Mouse (Mus musculus) inflammation-experienced regulatory T-cells (primary cell): ENCODE measurements around the gene Mtmr6. TPM values are rescaled to one million over a fixed set of nuclear protein-coding genes. Genes with fewer than 3 reads are reported as not detected.

ENCODE experiments used
- polyA plus RNA-seq, 2 experiments: library from polyadenylated mRNA; unstranded; fragments of 100-300 nt; shearing (Covaris generic); gene quantifications; one replicate each; pipeline ENCODE4 v1.2.1; 2017

The Mtmr6 gene
- 10 to 100 TPM; 53.5 to 72.5 TPM for polyA plus RNA-seq

DNA sequence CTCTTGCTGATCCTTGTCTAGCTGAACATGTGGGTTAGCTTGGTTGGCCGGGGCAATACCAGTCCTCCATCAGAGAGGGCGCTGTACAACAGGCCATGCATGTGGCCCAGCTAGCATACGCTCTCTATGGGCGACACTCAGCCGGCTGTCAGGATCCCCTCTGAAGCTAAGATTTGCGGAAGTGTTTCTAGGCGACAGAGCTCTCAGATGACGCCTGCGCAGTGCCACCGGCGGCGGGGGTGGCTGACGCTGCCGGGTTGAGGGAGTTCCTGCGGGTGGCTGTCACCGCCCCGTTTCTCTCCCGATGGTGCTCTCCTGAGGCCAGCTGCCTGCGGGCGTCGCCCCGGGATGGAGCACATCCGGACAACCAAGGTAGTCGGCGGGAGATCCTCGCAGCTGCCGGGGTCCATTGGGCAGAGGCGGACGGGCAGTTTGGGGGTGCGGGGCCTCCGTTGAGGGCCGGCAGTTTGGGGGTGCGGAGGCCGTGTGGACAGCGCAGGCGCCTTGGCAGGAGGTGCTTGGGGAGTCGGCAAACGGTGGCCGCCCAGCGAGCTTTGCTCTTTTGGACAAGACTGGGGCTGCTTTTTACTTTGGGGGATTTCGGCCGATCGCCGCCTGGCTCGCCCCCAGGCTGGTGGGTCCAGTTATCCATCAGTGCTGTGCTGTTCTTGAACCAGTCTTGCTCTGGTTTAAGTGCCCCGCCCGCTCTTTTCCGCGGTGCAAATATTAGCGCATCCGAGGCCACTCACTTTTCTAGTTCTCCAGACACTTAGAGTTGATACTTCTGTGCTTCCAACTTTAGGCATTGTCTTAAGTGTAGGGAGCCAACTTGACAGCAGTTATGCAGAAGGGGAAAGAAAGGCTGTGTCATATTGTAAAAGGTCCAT, at the start of gene Mtmr6:
Gene Mtmr6, plus strand, starts transcription at position 239 of the 887 bp plus-strand sequence.

DNA sequence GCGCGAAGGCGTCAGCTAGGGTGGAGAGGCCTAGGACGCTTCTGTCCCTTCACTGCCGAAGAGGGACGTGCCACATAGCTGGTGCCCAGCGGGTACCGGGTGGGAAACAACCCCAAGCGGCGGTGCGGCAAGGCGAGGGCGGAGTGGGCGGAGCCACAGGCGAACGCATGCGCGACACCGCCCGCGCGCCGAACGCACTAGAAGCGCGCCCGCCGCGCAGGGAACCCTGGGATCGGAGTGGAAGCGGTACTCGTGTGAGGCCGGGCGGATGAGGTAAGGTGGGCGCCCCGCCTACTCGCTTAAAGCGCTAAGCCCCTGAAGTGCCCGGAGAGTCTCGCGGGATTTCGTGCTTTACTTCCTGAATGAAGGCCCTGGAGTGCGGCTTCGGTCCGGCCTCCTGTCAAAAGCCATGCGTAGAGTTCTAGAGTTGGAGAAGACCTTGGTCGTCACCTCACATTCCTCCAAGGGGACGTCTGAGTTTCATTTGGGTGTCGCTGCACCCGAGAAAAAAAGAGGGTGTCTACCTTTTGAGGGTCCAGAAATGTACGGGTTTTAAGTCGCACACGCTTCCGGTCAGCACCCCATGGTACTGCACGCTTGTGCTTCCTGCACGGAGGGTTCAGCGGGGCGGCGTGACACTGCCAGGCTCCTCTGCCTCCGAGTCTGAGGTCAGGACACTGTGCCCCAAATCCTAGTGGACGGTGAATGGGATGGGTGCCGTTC, 13.6 kb upstream of the Mtmr6 start, which contains the start of the genes Nupl1 and Gm49336:
Gene Nupl1, minus strand, starts transcription at position 151 of the 723 bp plus-strand sequence.
Gene Gm49336, minus strand, starts transcription at position 227 of the 723 bp plus-strand sequence.

Other genes with a start within 250 kb of the Mtmr6 start
- gene Atp8a2, start 68.0 kb upstream of the Mtmr6 start, polyA plus RNA-seq = 1 to 10 TPM in 1 of 2 experiments, under 1 TPM in 1; 0.34 to 4.3 TPM
- 1 to 10 TPM in 1 of 2 experiments, under 1 TPM in 1; 0.29 to 3.7 TPM for gene Nupl1, start 13.8 kb upstream of the Mtmr6 start, polyA plus RNA-seq
- 10 to 100 TPM; 45.5 to 60.9 TPM for gene Gm49336, start 13.7 kb upstream of the Mtmr6 start, polyA plus RNA-seq
- gene Amer2, start 108.0 kb downstream of the Mtmr6 start, polyA plus RNA-seq = under 1 TPM; 0.10 to 0.17 TPM